Mouse (Mus musculus) spleen, adult 2 months (tissue): ENCODE measurements around the gene Car10. TPM values are rescaled to one million over a fixed set of nuclear protein-coding genes. Genes with fewer than 3 reads are reported as not detected.

ENCODE experiments used
- DNase-seq, 2 experiments: peaks; one replicate each; pipeline versions ENCODE4 v3.0.0 to v3.0.0-alpha.2; 2012 to 2021; ENCODE audit warnings: low spot score in 2 of 2, low read depth in 1 of 2
- H3K27ac ChIP-seq: fragments of 200-500 bp; 2 replicates; pipeline ENCODE4 v1.5.1; 2012; ENCODE audit warnings: low read length, inconsistent platforms; ENCODE audit not compliant: insufficient read depth
- H3K27me3 ChIP-seq: fragments of 200-500 bp; 2 replicates; pipeline ENCODE4 v1.6.1; 2012; ENCODE audit warnings: mild to moderate bottlenecking, moderate library complexity, low read length, inconsistent platforms; ENCODE audit not compliant: control insufficient read depth, insufficient read depth
- H3K36me3 ChIP-seq: fragments of 200-500 bp; 2 replicates; pipeline ENCODE4 v1.6.1; 2012; ENCODE audit warnings: mild to moderate bottlenecking, low read length, inconsistent platforms; ENCODE audit not compliant: control insufficient read depth, insufficient read depth
- H3K4me1 ChIP-seq: fragments of 200-500 bp; 2 replicates; pipeline ENCODE4 v1.6.1; 2011; ENCODE audit warnings: inconsistent platforms; ENCODE audit not compliant: control insufficient read depth, insufficient read depth, insufficient read length
- H3K4me3 ChIP-seq: fragments of 200-500 bp; 2 replicates; pipeline ENCODE4 v1.5.1; 2011; ENCODE audit warnings: mild to moderate bottlenecking, inconsistent platforms; ENCODE audit not compliant: insufficient read depth, insufficient read length; ENCODE audit errors: extremely low read depth
- CTCF ChIP-seq: fragments of 200-500 bp; IDR thresholded peaks from 2 replicates; pipeline ENCODE4 v1.5.1; 2011; ENCODE audit warnings: mild to moderate bottlenecking, inconsistent platforms; ENCODE audit not compliant: insufficient read depth, insufficient read length, insufficient replicate concordance; ENCODE audit errors: extremely low read depth
- POLR2A ChIP-seq: fragments of 200-500 bp; IDR thresholded peaks from 2 replicates; pipeline ENCODE4 v1.6.1; 2011; ENCODE audit warnings: low read depth, low read length, inconsistent platforms
- WGBS: fragments of 180-500 bp; shearing (Covaris S2); methylation state at CpG from one replicate; pipeline ENCODE4 v1.1.7; 2018; 5-methylcytosine and 5-hydroxymethylcytosine counted together
- polyA plus RNA-seq: library from polyadenylated mRNA; depleted of rRNA; stranded (reverse); fragments of >200 nt; gene quantifications from 2 replicates; pipeline ENCODE4 v1.2.3, GENCODE M21; 2012

The Car10 gene
- polyA plus RNA-seq, 1 experiment, result not detected

- WGBS, result 63% methylated on average over 4 of the region's 4 CpGs
- Histone ChIP-seq H3K36me3 (no peaks in the 10 kb centered on the region), H3K4me3 (no peak overlapping the region), H3K27ac (no peak overlapping the region), H3K27me3 (no peaks in the 10 kb centered on the region), H3K4me1 (no peaks in the 10 kb centered on the region)
- TF ChIP-seq POLR2A, result no peak
- no peak for TF ChIP-seq CTCF
- DNase-seq, result no peak
These were observed 337.4 kb downstream of the Car10 start for GRCm38 (mm10) chr11:93434997-93435915.

GRCm38 (mm10) chr11:93436892-93437291 lies 339.1 kb downstream of the Car10 start:
- TF ChIP-seq POLR2A (no peak), CTCF (no peak)
- H3K27me3 ChIP-seq, result no peaks in the 10 kb centered on the region
- no peak overlapping the region for H3K4me3 ChIP-seq
- 77% methylated on average over 2 of the region's 2 CpGs for WGBS
- no peak overlapping the region for H3K27ac ChIP-seq
- H3K4me1 ChIP-seq, result no peaks in the 10 kb centered on the region
- no peak for DNase-seq
- no peaks in the 10 kb centered on the region for H3K36me3 ChIP-seq

GRCm38 (mm10) chr11:93440466-93440865 lies 342.6 kb downstream of the Car10 start:
- WGBS, result 61% methylated on average over 1 of the region's 1 CpGs
- H3K27ac ChIP-seq, result no peak overlapping the region
- H3K4me1 ChIP-seq, result no peaks in the 10 kb centered on the region
- DNase-seq, result no peak
- H3K27me3 ChIP-seq, result no peaks in the 10 kb centered on the region
- no peak overlapping the region for H3K4me3 ChIP-seq
- H3K36me3 ChIP-seq, result no peaks in the 10 kb centered on the region
- TF ChIP-seq CTCF (no peak), POLR2A (no peak)

- no peak for DNase-seq
- Histone ChIP-seq H3K4me3 (no peak overlapping the region), H3K27ac (no peak overlapping the region), H3K36me3 (no peaks in the 10 kb centered on the region), H3K4me1 (no peaks in the 10 kb centered on the region), H3K27me3 (no peaks in the 10 kb centered on the region)
- WGBS, result 89% methylated on average over 2 of the region's 2 CpGs
- TF ChIP-seq CTCF (no peak), POLR2A (no peak)
These were observed 345.9 kb downstream of the Car10 start for GRCm38 (mm10) chr11:93443777-93444176.

- TF ChIP-seq CTCF (no peak), POLR2A (no peak)
- no peaks in the 10 kb centered on the region for H3K36me3 ChIP-seq
- DNase-seq, result no peak
- no peaks in the 10 kb centered on the region for H3K27me3 ChIP-seq
- 84% methylated on average over 8 of the region's 8 CpGs for WGBS
- H3K27ac ChIP-seq, result no peak overlapping the region
- H3K4me1 ChIP-seq, result no peaks in the 10 kb centered on the region
- no peak overlapping the region for H3K4me3 ChIP-seq
These were observed 346.9 kb downstream of the Car10 start for GRCm38 (mm10) chr11:93444741-93445140.

- TF ChIP-seq POLR2A (no peak), CTCF (no peak)
- Histone ChIP-seq H3K27ac (no peak overlapping the region), H3K4me3 (no peak overlapping the region), H3K4me1 (no peaks in the 10 kb centered on the region), H3K36me3 (no peaks in the 10 kb centered on the region), H3K27me3 (no peaks in the 10 kb centered on the region)
- no peak for DNase-seq
- 78% methylated on average over 3 of the region's 3 CpGs for WGBS
These were observed 349.7 kb downstream of the Car10 start for GRCm38 (mm10) chr11:93447566-93447965.

GRCm38 (mm10) chr11:93448290-93449256 lies 350.7 kb downstream of the Car10 start:
- Histone ChIP-seq H3K27me3 (no peaks in the 10 kb centered on the region), H3K4me1 (no peaks in the 10 kb centered on the region), H3K4me3 (no peak overlapping the region), H3K36me3 (no peaks in the 10 kb centered on the region), H3K27ac (no peak overlapping the region)
- no peak for TF ChIP-seq POLR2A
- TF ChIP-seq CTCF, result no peak
- 72% methylated on average over 12 of the region's 12 CpGs for WGBS
- no peak for DNase-seq
